Mouse (Mus musculus) erythroblast, embryonic 14.5 days (primary cell): ENCODE data around the gene Calr4. TPM values are rescaled to one million over a fixed set of nuclear protein-coding genes. Genes with fewer than 3 reads are reported as not detected.

ENCODE experiments used
- H3K27me3 ChIP-seq: 2 replicates; pipeline ENCODE4 v1.6.1; 2012; ENCODE audit warnings: inconsistent platforms; ENCODE audit not compliant: control insufficient read depth
- H3K36me3 ChIP-seq: 2 replicates; pipeline ENCODE4 v1.6.1; 2012; ENCODE audit warnings: mild to moderate bottlenecking, inconsistent platforms; ENCODE audit not compliant: control insufficient read depth
- H3K4me1 ChIP-seq: 2 replicates; pipeline ENCODE4 v1.6.1; 2012; ENCODE audit warnings: inconsistent platforms; ENCODE audit not compliant: control insufficient read depth
- H3K4me3 ChIP-seq: replicated peaks from 2 replicates; pipeline ENCODE3; 2012; ENCODE audit warnings: moderate library complexity, mild to moderate bottlenecking, inconsistent platforms
- H3K9me3 ChIP-seq: 2 replicates; pipeline ENCODE4 v1.6.1; 2012; ENCODE audit warnings: low read length, inconsistent platforms, mixed read lengths; ENCODE audit not compliant: control insufficient read depth
- GATA1 ChIP-seq: IDR thresholded peaks from 2 replicates; pipeline ENCODE4 v1.6.1; 2012; ENCODE audit warnings: low read length, inconsistent platforms, mixed read lengths
- TAL1 ChIP-seq: IDR thresholded peaks from 3 replicates; pipeline ENCODE4 v1.6.1; 2012; ENCODE audit warnings: low read length, inconsistent platforms, mixed read lengths
- polyA plus RNA-seq: library from polyadenylated mRNA; stranded (reverse); fragments of >175 nt; gene quantifications from 2 replicates; pipeline ENCODE4 v1.2.3, GENCODE M21; 2012

Calr4 gene
- polyA plus RNA-seq, 1 experiment: not detected

GRCm38 (mm10) chr4:109281161-109281560 lies 46.9 kb downstream of the Calr4 start:
- H3K36me3 ChIP-seq: peaks cover 31% of the 10 kb centered on the region
- no peak for TF ChIP-seq GATA1
- peaks cover 50% of the 10 kb centered on the region for H3K4me1 ChIP-seq
- peak overlapping the region; percentile 88 for H3K4me3 ChIP-seq
- no peaks in the 10 kb centered on the region for H3K27me3 ChIP-seq
- no peaks in the 10 kb centered on the region for H3K9me3 ChIP-seq

DNA sequence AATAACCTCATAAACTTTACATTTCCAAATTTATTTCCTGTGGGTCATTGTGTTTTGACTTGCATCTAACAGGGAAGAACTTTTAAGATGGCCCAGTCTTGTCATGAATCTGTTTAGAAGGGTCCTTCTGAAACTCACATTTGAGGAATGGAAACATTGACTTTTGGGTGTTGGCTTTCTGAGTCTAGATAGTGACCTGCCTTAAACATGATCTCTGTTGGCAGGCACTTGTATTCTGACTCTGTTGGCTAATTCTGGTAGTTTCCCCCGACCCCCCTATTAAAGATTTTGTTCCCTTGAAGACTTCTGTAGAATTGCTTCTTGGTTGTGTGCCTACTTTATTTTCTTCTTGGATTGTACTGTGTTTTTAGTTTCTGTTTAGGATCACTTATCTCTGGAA lies 47.7 kb downstream of the Calr4 start:
- Histone ChIP-seq H3K4me3 (peak overlapping the region; percentile 88), H3K4me1 (peaks cover 50% of the 10 kb centered on the region), H3K9me3 (no peaks in the 10 kb centered on the region), H3K27me3 (no peaks in the 10 kb centered on the region), H3K36me3 (peaks cover 31% of the 10 kb centered on the region)
- TF ChIP-seq TAL1: no peak
- TF ChIP-seq GATA1: no peak

- H3K9me3 ChIP-seq: no peaks in the 10 kb centered on the region
These were observed 60.3 kb downstream of the Calr4 start for GRCm38 (mm10) chr4:109294629-109295028.

GRCm38 (mm10) chr4:109296510-109296909 lies 62.2 kb downstream of the Calr4 start:
- no peak for TF ChIP-seq GATA1
- TF ChIP-seq TAL1: no peak
- H3K4me3 ChIP-seq: no peak overlapping the region
- peaks cover 28% of the 10 kb centered on the region for H3K36me3 ChIP-seq
- H3K4me1 ChIP-seq: peaks cover 11% of the 10 kb centered on the region
- no peaks in the 10 kb centered on the region for H3K9me3 ChIP-seq
- no peaks in the 10 kb centered on the region for H3K27me3 ChIP-seq

More at GRCm38 (mm10) chr4:109294629-109295028, 60.3 kb downstream of the Calr4 start:
- peaks cover 26% of the 10 kb centered on the region for H3K36me3 ChIP-seq
- no peaks in the 10 kb centered on the region for H3K27me3 ChIP-seq
- TF ChIP-seq TAL1 (no peak), GATA1 (no peak)
- H3K4me3 ChIP-seq: no peak overlapping the region
- peaks cover 11% of the 10 kb centered on the region for H3K4me1 ChIP-seq

- H3K4me3 ChIP-seq: no peak overlapping the region
- H3K27me3 ChIP-seq: no peaks in the 10 kb centered on the region
- no peak for TF ChIP-seq GATA1
- TF ChIP-seq TAL1: no peak
- no peaks in the 10 kb centered on the region for H3K9me3 ChIP-seq
- peaks cover 31% of the 10 kb centered on the region for H3K36me3 ChIP-seq
- H3K4me1 ChIP-seq: peaks cover 11% of the 10 kb centered on the region
These were observed 64.9 kb downstream of the Calr4 start for GRCm38 (mm10) chr4:109299136-109299535.

Other genes starting within 250 kb of the Calr4 start
- 3.9 and 4.5 TPM in 2 replicates for gene Nrd1, start 233.8 kb upstream of the Calr4 start, polyA plus RNA-seq
- 0.44 and 0.47 TPM in 2 replicates for gene Osbpl9, start 32.2 kb upstream of the Calr4 start, polyA plus RNA-seq
- gene Eps15, start 45.8 kb downstream of the Calr4 start, polyA plus RNA-seq: 1.2 TPM in 2 replicates
- gene Ttc39a, start 172.1 kb downstream of the Calr4 start, polyA plus RNA-seq: 4.4 and 5.5 TPM in 2 replicates